16 mouse cellular contexts compared by ENCODE assay signal in the genomic region with DNA sequence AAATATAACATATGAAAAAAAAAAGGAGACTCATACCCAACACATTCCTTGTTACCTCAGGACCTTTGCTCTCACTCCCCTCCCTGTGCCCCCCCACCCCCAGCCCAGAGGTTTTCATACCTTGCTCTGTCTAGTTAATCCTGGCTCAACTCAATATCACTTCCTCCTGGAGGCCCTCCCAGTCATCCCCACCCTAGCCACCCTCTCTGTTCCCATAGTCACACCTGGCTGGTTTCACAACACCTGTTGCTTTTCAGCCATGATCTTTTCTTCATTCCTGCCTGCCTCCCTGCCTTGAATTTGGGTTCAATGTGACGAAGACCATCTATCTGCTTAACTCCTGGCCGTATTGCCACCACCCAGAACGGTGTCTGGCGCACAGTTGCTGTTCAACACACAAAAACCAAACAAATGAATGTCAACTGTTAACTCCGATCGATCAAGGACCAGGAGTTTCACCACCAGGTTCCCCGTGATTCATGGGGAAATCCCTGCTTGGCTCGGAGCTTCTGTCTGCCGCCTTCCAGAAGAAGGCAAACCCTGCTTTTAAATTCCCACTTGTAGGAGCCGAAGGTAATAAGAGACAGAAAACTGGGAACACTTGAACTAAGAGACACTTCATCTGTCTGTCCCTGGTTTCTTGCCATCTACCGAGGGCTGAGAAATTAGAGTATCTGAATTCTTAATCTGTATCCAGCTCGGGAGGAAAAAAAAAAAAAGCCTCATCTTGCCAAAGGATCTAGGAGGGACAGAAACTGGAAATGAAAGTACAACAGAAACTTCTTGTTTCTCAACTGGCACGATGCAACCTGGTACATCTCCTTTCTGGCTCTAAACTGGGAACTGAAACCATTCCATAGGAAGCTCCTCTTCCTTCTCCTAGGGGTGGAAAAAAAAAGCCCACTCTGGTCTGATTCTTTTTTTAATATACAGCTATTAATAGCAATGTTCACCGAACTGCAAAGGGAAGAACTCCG. TPM values are rescaled to one million over a fixed set of nuclear protein-coding genes. Genes with fewer than 3 reads are reported as not detected.
DNase-seq lines count a peak whose midpoint lies in the region; ATAC-seq and TF ChIP-seq lines count a peak whose summit lies in the region.
"Had no signal": no experiment of that assay in that cellular context is flagged by ENCODE, and none has a peak within 500 bp of the region (broad histone marks: within the 10 kb centered on the region; RNA-seq: fewer than 3 reads in every experiment).

No protein-coding gene starts in this region.

- H3K36me3 ChIP-seq in MEL (ENCODE audit: control insufficient read depth in 1 of 2, insufficient read depth in 2 of 2, low read length in 2 of 2), result no peaks in the 10 kb centered on the region; a peak in 1 of 4 replicates
- no peaks in the 10 kb centered on the region for H3K36me3 ChIP-seq in embryonic facial prominence, embryonic 15.5 days
- H3K36me3 ChIP-seq in macrophage (ENCODE audit: inconsistent target), result no peaks in the 10 kb centered on the region
- no peaks in the 10 kb centered on the region for H3K36me3 ChIP-seq in forebrain, embryonic 15.5 days
- H3K36me3 ChIP-seq: hindbrain, embryonic 12.5 days; midbrain, embryonic 12.5 days had no signal

- no peaks in the 10 kb centered on the region; a peak in 2 of 4 replicates for H3K27me3 ChIP-seq in MEL (ENCODE audit: control insufficient read depth in 1 of 2, insufficient read depth in 2 of 2, low read length in 2 of 2)
- H3K27me3 ChIP-seq in embryonic facial prominence, embryonic 15.5 days, result no peaks in the 10 kb centered on the region
- H3K27me3 ChIP-seq in forebrain, embryonic 15.5 days, result no peaks in the 10 kb centered on the region
- H3K27me3 ChIP-seq: hindbrain, embryonic 12.5 days; midbrain, embryonic 12.5 days had no signal

- H3K27ac ChIP-seq in layer of hippocampus, adult 2 months, result peak overlapping the region; percentile 48
- H3K27ac ChIP-seq in MEL (ENCODE audit: control insufficient read depth, low read depth, low read length) (no peak overlapping the region), macrophage (peak overlapping the region; percentile 73)
- peak overlapping the region; percentile 66 for H3K27ac ChIP-seq in embryonic facial prominence, embryonic 15.5 days (replicated peaks)
- no peak overlapping the region for H3K27ac ChIP-seq in forebrain, embryonic 15.5 days (replicated peaks)
- H3K27ac ChIP-seq: hindbrain, embryonic 12.5 days; midbrain, embryonic 12.5 days had no signal

- H3K4me2 ChIP-seq in embryonic facial prominence, embryonic 15.5 days (replicated peaks), result peak overlapping the region; percentile 8; the same call in 1 of the 2 replicates
- H3K4me2 ChIP-seq in forebrain, embryonic 15.5 days (replicated peaks), result no peak overlapping the region
- H3K4me2 ChIP-seq: hindbrain, embryonic 12.5 days; midbrain, embryonic 12.5 days had no signal

- no peaks in the 10 kb centered on the region for H3K9me3 ChIP-seq in MEL (replicated peaks; ENCODE audit: insufficient read depth, low read length)
- H3K9me3 ChIP-seq in embryonic facial prominence, embryonic 15.5 days (replicated peaks), result no peaks in the 10 kb centered on the region
- no peaks in the 10 kb centered on the region for H3K9me3 ChIP-seq in forebrain, embryonic 15.5 days
- H3K9me3 ChIP-seq: hindbrain, embryonic 12.5 days; midbrain, embryonic 12.5 days had no signal

- TF ChIP-seq CTCF in layer of hippocampus, adult 2 months (conservative IDR thresholded peaks at IDR 0.05), result no peak
- TF ChIP-seq CTCF in MEL (IDR thresholded peaks at IDR 0.05 in 2 of 3, conservative IDR thresholded peaks at IDR 0.05 in 1 of 3; ENCODE audit: control insufficient read depth in 1 of 3, insufficient read depth in 1 of 3, low read depth in 2 of 3, low read length in 3 of 3, poor library complexity in 1 of 3, severe bottlenecking in 1 of 3), result no peak

- peak overlapping the region; percentile 13; the same call in 1 of the 2 replicates for H3K4me3 ChIP-seq in layer of hippocampus, adult 2 months
- H3K4me3 ChIP-seq in MEL (ENCODE audit: control insufficient read depth in 1 of 2, insufficient read depth in 1 of 2, low read depth in 2 of 2, low read length in 2 of 2) (no peak overlapping the region), macrophage (ENCODE audit: inconsistent target) (peak overlapping the region; percentile 15; the same call in 1 of the 2 replicates)
- peak overlapping the region; percentile 7; the same call in 1 of the 2 replicates for H3K4me3 ChIP-seq in embryonic facial prominence, embryonic 15.5 days (replicated peaks)
- no peak overlapping the region for H3K4me3 ChIP-seq in forebrain, embryonic 15.5 days
- H3K4me3 ChIP-seq: hindbrain, embryonic 12.5 days; midbrain, embryonic 12.5 days had no signal

- H3K9ac ChIP-seq in MEL (ENCODE audit: control insufficient read depth, low read depth, low read length, poor library complexity, severe bottlenecking), result no peak overlapping the region
- no peak overlapping the region for H3K9ac ChIP-seq in embryonic facial prominence, embryonic 15.5 days
- no peak overlapping the region for H3K9ac ChIP-seq in forebrain, embryonic 15.5 days (replicated peaks)
- H3K9ac ChIP-seq: hindbrain, embryonic 12.5 days; midbrain, embryonic 12.5 days had no signal

- no peak for ATAC-seq in embryonic facial prominence, embryonic 15.5 days (ENCODE audit: insufficient number of reproducible peaks, low FRiP score, low TSS enrichment, low read depth)
- ATAC-seq in forebrain, embryonic 15.5 days (replicated peaks), result no peak
- ATAC-seq: activated CD4-positive, CD25-positive, alpha-beta regulatory T cell, adult 4 months had no signal

- H3K79me2 ChIP-seq in MEL (ENCODE audit: control insufficient read depth, insufficient read depth, low read length, poor library complexity) (no peaks in the 10 kb centered on the region), macrophage (ENCODE audit: inconsistent target) (no peaks in the 10 kb centered on the region)

- no peak for TF ChIP-seq EP300 in MEL (IDR thresholded peaks at IDR 0.05; ENCODE audit: low read depth in 1 of 2, low read length in 2 of 2)

- H3K4me1 ChIP-seq in MEL (ENCODE audit: control insufficient read depth in 1 of 2, insufficient read depth in 2 of 2, low read length in 2 of 2), result no peaks in the 10 kb centered on the region
- H3K4me1 ChIP-seq in embryonic facial prominence, embryonic 15.5 days, result peaks cover 7% of the 10 kb centered on the region; the same call in 1 of the 2 replicates
- no peaks in the 10 kb centered on the region for H3K4me1 ChIP-seq in forebrain, embryonic 15.5 days
- H3K4me1 ChIP-seq: midbrain, embryonic 12.5 days had no signal

- no peak for TF ChIP-seq POLR2A in MEL (IDR thresholded peaks at IDR 0.05; ENCODE audit: control insufficient read depth in 1 of 2, insufficient read depth in 1 of 2, low read depth in 1 of 2, low read length in 2 of 2, poor library complexity in 1 of 2)

- no peak for TF ChIP-seq RAD21 in MEL (IDR thresholded peaks at IDR 0.05; ENCODE audit: low read depth, low read length)

- DNase-seq in layer of hippocampus, adult 2 months (ENCODE audit: low spot score in 2 of 2), result peak in 1 of 2 experiments; percentile 6
- no peak for DNase-seq in layer of hippocampus, postnatal 10 days (ENCODE audit: low spot score in 2 of 2)
- DNase-seq in MEL (ENCODE audit: low read depth, low spot score), result no peak
- DNase-seq in urinary bladder, adult 18-20 months (ENCODE audit: low spot score in 2 of 2), result no peak
- DNase-seq in cerebellum, adult 11-12 months, result no peak
- DNase-seq: cerebellum, adult 18-20 months; spleen, adult 18-20 months; thymus, postnatal 4 days had no signal

- 67% methylated on average over 15 of the region's 15 CpGs for WGBS in embryonic facial prominence, embryonic 15.5 days
- WGBS in macrophage (ENCODE audit: missing documents), result 30% methylated on average over 15 of the region's 15 CpGs
- 84% methylated on average over 15 of the region's 15 CpGs for WGBS in forebrain, embryonic 15.5 days

RNA-seq across cellular contexts. Expression of a gene that starts 2.6 kb away (rescaled TPM):
- not detected for total RNA-seq in layer of hippocampus, adult 2 months (2021)
- total RNA-seq in layer of hippocampus, postnatal 10 days (2021), result not detected
- total RNA-seq in MEL (2012; rRNA removed), result not detected in 2 replicates
- polyA plus RNA-seq in MEL (2012; ENCODE audit: insufficient read depth in 1 of 2, insufficient read length in 2 of 2, low read depth in 1 of 2, low replicate concordance in 2 of 2, missing spikeins in 1 of 2) (not detected), macrophage (2018) (0.54 to 2.0 TPM (median 0.57 TPM) in 3 replicates)
- 5.0 and 7.5 TPM in 2 replicates for polyA plus RNA-seq in embryonic facial prominence, embryonic 15.5 days (2015; fragmentation: Nextera tagmentation; extraction: Ambion mirVana)
- total RNA-seq in macrophage (2018; cell fraction: chromatin; rRNA removed), result 1 to 10 TPM in 15 of 26 experiments, under 1 TPM in 9, not detected in 2; 0.50 to 7.3 (median 1.9) TPM
- total RNA-seq in macrophage (2018; cell fraction: cytosol; rRNA removed), result 10 to 100 TPM in 3 of 26 experiments, 1 to 10 TPM in 22, under 1 TPM in 1; 0.83 to 19.8 (median 3.0) TPM
- total RNA-seq in macrophage (2018; cell fraction: nucleus; rRNA removed), result 10 to 100 TPM in 10 of 26 experiments, 1 to 10 TPM in 16; 1.1 to 29.6 (median 7.7) TPM
- polyA plus RNA-seq in forebrain, embryonic 15.5 days (2015; fragmentation: Nextera tagmentation; extraction: Ambion mirVana), result not detected in 2 replicates
- polyA plus RNA-seq: activated CD4-positive, CD25-positive, alpha-beta regulatory T cell, adult 4 months; embryonic facial prominence, embryonic 11.5 days; hindbrain, embryonic 12.5 days; midbrain, embryonic 12.5 days had no signal

RNA-seq across cellular contexts. Expression of a gene that starts 17.2 kb away (rescaled TPM):
- 1 to 10 TPM in 1 of 2 experiments, under 1 TPM in 1; 0.69 to 1.0 TPM for total RNA-seq in layer of hippocampus, adult 2 months (2021)
- total RNA-seq in layer of hippocampus, postnatal 10 days (2021), result under 1 TPM; 0.66 to 0.85 TPM
- total RNA-seq in MEL (2012; rRNA removed), result not detected in 2 replicates
- not detected for polyA plus RNA-seq in MEL (2012; ENCODE audit: insufficient read depth in 1 of 2, insufficient read length in 2 of 2, low read depth in 1 of 2, low replicate concordance in 2 of 2, missing spikeins in 1 of 2)
- 0.76 and 0.97 TPM in 2 replicates for polyA plus RNA-seq in embryonic facial prominence, embryonic 15.5 days (2015; fragmentation: Nextera tagmentation; extraction: Ambion mirVana)
- total RNA-seq in macrophage (2018; cell fraction: chromatin; rRNA removed), result not detected
- total RNA-seq in macrophage (2018; cell fraction: cytosol; rRNA removed), result not detected
- total RNA-seq in macrophage (2018; cell fraction: nucleus; rRNA removed), result not detected
- polyA plus RNA-seq in macrophage (2018), result not detected in 3 replicates
- 0.24 and 0.29 TPM in 2 replicates for polyA plus RNA-seq in forebrain, embryonic 15.5 days (2015; fragmentation: Nextera tagmentation; extraction: Ambion mirVana)
- total RNA-seq: neutrophil, adult 5-6 weeks had no signal
- polyA plus RNA-seq: activated CD4-positive, CD25-positive, alpha-beta regulatory T cell, adult 4 months had no signal

RNA-seq across cellular contexts. Expression of a gene that starts 44.3 kb away (rescaled TPM):
- total RNA-seq in layer of hippocampus, adult 2 months (2021), result 10 to 100 TPM; 64.7 to 66.7 TPM
- 10 to 100 TPM; 70.7 to 76.0 TPM for total RNA-seq in layer of hippocampus, postnatal 10 days (2021)
- total RNA-seq in MEL (2012; rRNA removed), result 100 and 109 TPM in 2 replicates
- polyA plus RNA-seq in MEL (2012; ENCODE audit: insufficient read depth in 1 of 2, insufficient read length in 2 of 2, low read depth in 1 of 2, low replicate concordance in 2 of 2, missing spikeins in 1 of 2), result 100 to 1,000 TPM in 1 of 2 experiments, 10 to 100 TPM in 1; 62.4 to 323 TPM
- polyA plus RNA-seq in embryonic facial prominence, embryonic 15.5 days (2015; fragmentation: Nextera tagmentation; extraction: Ambion mirVana), result 128 TPM in 2 replicates
- total RNA-seq in macrophage (2018; cell fraction: chromatin; rRNA removed), result 100 to 1,000 TPM in 7 of 26 experiments, 10 to 100 TPM in 19; 12.5 to 167 (median 57.8) TPM
- total RNA-seq in macrophage (2018; cell fraction: cytosol; rRNA removed), result 100 to 1,000 TPM in 1 of 26 experiments, 10 to 100 TPM in 25; 30.9 to 117 (median 66.6) TPM
- total RNA-seq in macrophage (2018; cell fraction: nucleus; rRNA removed), result 100 to 1,000 TPM in 2 of 26 experiments, 10 to 100 TPM in 24; 13.0 to 120 (median 43.4) TPM
- polyA plus RNA-seq in macrophage (2018), result 32.8 to 151 TPM (median 58.4 TPM) in 3 replicates
- 143 and 146 TPM in 2 replicates for polyA plus RNA-seq in forebrain, embryonic 15.5 days (2015; fragmentation: Nextera tagmentation; extraction: Ambion mirVana)

Comparison
In these comparisons a context has a peak if more than half of its experiments do, and no peak if none do; other contexts are left out.
1. H3K27ac ChIP-seq: peak in layer of hippocampus, adult 2 months (single experiment), embryonic facial prominence, embryonic 15.5 days (single experiment) and macrophage (single experiment); none in MEL (single experiment) and forebrain, embryonic 15.5 days (single experiment).
2. H3K4me3 ChIP-seq: peak in layer of hippocampus, adult 2 months (single experiment), embryonic facial prominence, embryonic 15.5 days (single experiment) and macrophage (single experiment); none in MEL (0 of 2) and forebrain, embryonic 15.5 days (single experiment).